Mouse (Mus musculus) G1E (cell line): ENCODE measurements around the gene Amz1.

Source experiments
- CTCF ChIP-seq: IDR thresholded peaks from 2 replicates; pipeline ENCODE4 v1.5.1; 2012; ENCODE audit warnings: low read depth, low read length, inconsistent platforms, mixed read lengths
- GATA1 ChIP-seq: IDR thresholded peaks from 2 replicates; pipeline ENCODE4 v1.6.1; 2012; ENCODE audit warnings: borderline replicate concordance, low read length, inconsistent platforms, mixed read lengths
- POLR2AphosphoS5 ChIP-seq: IDR thresholded peaks from 2 replicates; pipeline ENCODE4 v1.6.1; 2012; ENCODE audit warnings: low read depth, low read length, inconsistent platforms; ENCODE audit not compliant: insufficient replicate concordance
- TAL1 ChIP-seq: conservative IDR thresholded peaks from 2 replicates; pipeline ENCODE4 v1.6.1; 2012; ENCODE audit warnings: low read depth, low read length, inconsistent platforms, mixed read lengths

DNA sequence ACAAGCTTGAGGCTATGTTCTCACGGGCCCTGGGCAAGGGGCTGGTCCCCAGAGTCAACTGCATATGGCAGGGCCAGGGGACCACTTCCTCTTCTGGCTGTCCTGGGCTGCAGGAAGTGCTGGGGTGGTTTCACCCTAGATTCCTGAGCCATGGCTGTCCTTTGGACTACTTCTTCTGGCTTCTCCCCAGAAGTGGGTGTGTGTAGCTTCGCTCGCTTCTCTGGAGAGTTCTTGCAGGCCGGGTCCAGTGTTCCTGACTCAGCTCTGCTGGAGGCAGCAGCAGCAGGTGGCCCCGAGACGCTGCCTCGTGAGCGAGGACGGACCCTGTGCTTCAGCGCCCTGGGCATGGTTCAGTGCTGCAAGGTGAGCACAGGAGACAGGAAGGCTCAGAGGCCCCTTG lies 24.5 kb downstream of the Amz1 start:
- TF ChIP-seq CTCF: no peak
- no peak for TF ChIP-seq POLR2AphosphoS5
- no peak for TF ChIP-seq GATA1
- TF ChIP-seq TAL1: no peak
